Mouse (Mus musculus) heart, adult 2 months (tissue): ENCODE data around the gene Creb3.

ENCODE experiments used
- CTCF ChIP-seq: fragments of 200-600 bp; IDR thresholded peaks from 2 replicates; pipeline ENCODE4 v1.8.1; 2022; ENCODE audit warnings: antibody characterized with exemption, mild to moderate bottlenecking, moderate library complexity
- POLR2A ChIP-seq: fragments of 200-500 bp; IDR thresholded peaks from 2 replicates; pipeline ENCODE4 v1.6.1; 2011; ENCODE audit warnings: mild to moderate bottlenecking, low read depth, low read length, control low read depth; ENCODE audit not compliant: insufficient read depth

DNA sequence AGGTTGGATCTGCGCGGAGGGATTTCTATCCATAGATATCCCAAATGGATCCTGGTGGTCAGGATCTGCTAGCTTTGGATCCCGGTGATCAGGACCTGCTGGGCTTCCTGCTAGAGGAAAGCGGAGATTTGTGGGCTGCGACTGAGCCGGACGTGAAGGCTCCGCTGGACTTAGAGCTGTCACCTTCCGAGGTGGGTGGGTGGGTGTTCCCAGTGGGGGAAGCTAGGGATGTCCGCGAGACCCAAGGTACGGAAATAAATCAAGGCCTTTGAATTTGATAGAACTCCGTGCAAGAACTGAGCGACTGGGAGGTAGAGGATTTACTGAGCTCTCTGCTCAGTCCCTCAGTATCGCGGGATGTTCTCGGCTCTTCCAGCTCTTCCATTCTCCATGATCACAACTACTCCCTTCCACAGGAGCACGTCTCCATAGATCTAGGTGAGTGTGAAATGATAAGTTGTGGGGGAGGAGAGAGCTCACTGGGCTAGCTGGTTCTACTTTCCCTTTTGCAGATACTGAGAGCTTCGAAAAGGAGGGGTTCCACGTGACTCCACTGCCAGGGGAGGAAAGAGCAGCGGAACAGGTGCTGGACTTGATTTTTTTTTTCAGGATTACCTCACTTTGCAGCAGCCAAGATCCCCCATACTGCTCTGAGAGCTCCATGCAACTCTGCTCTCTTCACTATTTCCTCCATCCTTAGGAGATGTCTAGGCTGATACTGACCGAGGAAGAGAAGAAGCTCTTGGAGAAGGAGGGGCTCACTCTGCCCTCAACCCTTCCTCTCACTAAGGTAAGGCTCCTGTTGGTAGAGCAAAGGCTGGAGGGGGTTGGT lies 853 bp downstream of the Creb3 start:
- TF ChIP-seq CTCF (no peak), POLR2A (no peak)
